Mouse (Mus musculus): ENCODE data around the gene Rnf113a2.

Gene Rnf113a2

DNA sequence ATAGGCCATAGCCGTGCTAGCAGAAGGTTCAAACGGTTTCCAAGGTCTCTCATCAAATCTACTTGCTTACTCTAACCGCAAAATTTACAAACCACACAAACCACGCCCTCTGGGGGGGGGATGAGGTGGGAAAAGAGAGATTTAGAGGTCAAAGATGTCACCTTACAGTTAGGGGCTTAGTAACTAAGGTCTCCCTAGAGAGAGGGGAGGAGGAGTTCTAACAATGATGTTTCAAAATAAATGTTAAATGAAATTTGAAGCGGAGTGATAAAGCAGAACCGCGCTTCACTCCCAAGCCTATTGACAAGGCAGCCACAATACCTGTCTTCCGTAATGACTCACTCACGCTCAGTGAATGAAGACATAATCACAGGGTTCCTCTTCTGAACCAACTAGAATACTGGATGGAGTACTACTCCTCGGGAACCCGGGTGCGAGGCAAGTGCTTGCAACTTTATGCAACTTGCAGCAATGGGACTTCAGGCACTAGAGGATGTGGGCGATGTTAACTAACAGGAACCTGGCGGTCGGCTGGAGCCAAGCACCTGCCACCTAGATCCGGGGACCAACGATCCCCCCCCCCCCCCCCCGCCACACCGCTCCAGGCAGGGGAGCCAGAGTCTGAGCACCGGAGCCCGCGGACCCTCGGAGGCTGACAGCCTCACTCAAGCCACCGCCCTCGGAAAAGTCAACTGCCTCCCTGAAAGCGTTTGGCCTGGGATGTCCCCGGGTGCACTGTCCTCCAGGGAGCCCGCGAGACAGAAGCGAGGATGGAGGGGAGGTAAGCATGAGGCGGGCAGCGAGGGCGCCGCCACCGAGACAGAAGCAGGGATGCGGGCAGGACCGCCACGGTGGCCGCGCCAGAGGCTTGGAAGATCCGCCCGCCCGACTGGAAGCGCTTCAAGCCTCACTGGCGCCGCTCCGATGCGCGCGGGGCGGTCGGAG lies 8.8 kb upstream of the Rnf113a2 start:
- DNase-seq (ENCODE audit: low spot score) = peak; percentile 17

DNA sequence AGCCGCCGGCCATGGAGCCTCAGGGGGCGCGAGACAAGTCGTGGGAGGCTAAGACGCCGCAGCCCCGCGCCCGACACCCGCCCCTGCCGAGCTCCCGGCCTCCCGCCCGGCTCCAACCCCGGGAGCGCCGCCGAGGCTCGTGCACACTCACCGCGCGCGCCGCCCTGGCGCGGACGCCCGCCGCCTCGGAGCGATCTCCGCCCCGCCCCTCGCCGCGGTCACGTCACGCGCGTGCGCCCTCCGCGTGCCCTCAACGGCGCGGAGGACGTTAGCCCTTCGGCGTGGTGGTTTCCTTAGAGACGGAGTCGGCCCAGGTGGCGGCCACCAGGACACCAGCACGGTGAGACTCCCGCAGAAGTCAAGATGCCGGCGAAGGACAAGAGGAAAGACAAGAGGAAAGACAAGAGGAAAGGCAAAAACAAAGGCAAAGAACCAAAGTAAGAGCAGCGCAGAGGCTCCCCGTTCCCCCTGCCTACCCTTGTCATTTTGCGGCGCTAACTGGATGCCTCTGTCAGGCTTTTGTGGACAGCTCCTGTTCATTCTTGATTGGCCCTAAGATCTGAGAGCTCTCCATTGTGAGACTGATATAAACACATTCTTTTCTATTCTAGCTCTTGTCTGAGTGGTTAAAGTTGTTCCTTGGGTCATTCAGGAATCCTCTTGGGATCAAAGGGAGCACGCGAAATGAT lies 8.0 kb upstream of the Rnf113a2 start, which contains the start of the genes Entpd5 and Bbof1:
Gene Entpd5, minus strand, starts transcription at position 211 of the 689 bp plus-strand sequence.
Gene Bbof1, plus strand, starts transcription at position 253 of the 689 bp plus-strand sequence.
- DNase-seq (ENCODE audit: low spot score) = peak; percentile 90

DNA sequence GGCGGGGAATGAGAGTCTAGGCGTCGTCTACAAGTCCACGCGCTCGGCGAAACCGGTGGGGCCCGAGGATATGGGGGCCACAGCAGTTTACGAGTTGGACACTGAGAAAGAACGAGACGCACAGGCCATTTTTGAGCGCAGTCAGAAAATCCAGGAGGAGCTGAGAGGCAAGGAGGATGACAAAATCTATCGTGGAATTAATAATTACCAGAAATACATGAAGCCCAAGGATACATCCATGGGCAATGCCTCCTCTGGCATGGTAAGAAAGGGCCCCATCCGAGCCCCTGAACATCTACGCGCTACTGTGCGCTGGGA lies 568 bp downstream of the Rnf113a2 start:
- no peak for DNase-seq (ENCODE audit: low spot score)

DNA sequence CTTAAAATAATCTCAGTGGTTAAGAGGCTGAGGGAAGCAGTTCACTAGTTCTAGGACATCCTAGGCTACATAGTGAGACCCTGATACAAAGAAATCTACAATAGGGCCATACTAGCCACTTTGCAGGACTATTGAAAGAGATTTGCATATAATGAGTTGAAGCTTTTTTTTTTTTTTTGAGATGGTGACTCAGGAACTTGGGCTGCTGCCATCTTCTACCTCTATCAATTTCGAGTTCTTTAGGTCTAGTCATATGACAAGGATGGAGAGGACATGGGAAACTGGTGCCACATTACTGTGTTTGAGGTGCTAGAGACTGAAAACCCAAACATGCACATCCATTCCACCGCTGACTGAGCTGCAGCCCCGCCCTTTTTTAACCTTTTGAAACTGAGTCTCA lies 7.0 kb downstream of the Rnf113a2 start:
- DNase-seq (ENCODE audit: low spot score) = no peak

DNA sequence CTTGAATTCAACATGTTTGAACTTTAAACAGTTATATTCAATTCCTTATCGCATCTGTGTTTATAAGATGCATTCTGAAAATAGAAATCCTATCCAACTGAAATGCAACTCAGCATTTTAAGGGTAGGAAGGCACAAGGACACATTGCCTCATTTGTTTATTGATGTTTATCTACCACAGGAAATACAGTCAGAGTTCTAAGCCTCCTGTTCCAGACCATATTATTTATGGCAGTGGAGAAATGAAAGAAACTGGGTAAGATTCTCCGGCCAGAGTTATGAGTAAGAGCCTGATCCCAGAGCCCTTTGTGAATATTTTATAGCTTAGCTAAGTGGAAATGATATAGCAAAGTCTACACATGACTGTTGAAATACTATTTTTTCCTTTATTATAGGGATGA lies 12.8 kb downstream of the Rnf113a2 start:
- no peak for DNase-seq (ENCODE audit: low spot score)

DNA sequence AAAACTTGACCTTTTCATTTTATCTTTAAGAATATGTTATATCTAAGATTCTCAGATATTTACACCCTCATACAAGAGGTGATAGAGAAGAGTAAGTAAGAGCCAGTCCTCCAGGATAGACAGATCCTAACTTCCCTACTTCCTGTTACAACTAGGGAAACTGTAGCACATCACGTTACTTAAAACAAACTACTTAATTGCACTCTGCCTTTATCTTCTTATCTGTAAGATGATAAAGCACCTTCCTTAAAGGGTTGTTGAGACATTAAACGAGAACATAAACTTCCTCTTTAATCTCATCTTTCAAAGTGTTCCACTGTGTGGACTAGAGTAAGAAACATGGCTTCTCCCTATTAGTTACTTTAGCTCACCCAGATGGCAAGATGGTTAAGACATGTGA lies 21.7 kb downstream of the Rnf113a2 start:
- DNase-seq (ENCODE audit: low spot score) = no peak

DNA sequence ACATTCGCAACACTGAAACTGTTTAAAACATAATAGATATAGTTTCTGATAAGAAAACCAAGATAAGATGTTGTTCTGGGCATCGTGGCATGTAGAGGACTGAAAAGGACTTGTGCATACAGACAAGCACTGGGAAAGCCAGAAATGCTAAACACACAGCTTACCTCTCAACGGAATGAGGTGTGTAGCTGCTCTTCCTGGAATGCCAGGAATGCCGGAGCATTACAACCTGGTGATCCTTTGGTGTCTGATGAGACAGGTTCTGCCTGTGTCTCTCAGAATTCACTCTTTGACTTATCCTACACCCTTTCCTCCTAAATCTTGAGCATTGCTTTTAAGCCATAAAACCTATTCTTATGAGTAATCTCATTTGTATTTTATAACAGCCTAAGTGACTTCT lies 25.5 kb downstream of the Rnf113a2 start:
- DNase-seq (ENCODE audit: low spot score) = no peak

DNA sequence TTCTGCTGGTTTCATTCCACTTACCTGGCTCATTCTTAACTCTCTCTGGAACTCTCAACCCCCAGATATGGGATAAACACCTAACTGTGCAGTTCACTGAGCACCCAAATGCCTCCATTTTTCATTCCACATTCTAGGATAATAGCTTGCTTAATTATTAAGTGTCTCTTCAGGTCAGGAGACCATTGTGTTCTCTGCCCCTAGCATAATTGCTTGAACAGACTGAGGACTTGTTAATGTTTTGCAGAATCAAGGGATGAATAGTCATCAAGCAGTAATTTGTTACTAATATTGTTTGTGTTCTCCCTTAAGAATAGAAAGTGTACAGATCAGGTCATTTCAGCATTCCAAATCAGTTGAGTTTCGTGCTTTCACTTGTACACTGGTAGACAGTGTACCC lies 30.4 kb downstream of the Rnf113a2 start:
- DNase-seq (ENCODE audit: low spot score) = no peak

DNA sequence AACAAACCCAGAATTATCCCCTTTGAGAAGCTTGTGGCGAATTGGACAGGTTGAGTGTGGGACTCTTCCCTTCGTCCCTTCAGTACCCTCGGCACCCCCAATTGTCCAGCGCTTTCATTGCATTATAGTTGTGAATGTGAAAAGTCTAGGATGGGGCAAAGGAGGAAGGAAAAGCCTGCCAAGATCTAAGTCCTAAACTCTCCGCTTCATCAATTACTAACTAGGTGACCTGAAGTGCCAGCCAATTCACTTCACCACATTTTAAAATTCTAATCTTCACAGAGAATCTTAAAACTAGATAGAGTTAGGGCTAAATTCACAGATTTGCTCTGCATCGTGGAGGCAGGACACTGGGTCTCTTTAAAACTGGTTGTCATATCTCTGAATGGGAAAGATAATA lies 31.2 kb downstream of the Rnf113a2 start:
- DNase-seq (ENCODE audit: low spot score) = no peak

DNA sequence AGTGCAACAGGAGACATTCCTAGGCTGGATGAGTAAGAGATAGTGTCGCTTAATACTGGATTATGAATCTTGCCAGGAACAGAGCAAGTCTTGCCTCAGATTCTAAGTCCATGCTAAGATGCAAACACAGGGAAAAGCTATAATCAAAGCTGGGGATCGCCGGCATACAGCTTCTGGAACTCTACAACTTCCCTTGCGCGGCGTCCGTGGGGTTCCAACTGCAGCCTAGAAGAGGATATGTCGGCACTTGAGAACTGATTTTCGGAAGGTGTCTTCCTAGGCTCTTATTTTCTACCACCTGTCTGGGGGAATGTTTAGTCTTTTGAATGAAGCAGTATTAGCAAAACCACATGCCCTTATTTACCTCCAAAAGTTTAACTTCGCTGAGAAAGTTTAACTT lies 32.9 kb downstream of the Rnf113a2 start:
- no peak for DNase-seq (ENCODE audit: low spot score)

DNA sequence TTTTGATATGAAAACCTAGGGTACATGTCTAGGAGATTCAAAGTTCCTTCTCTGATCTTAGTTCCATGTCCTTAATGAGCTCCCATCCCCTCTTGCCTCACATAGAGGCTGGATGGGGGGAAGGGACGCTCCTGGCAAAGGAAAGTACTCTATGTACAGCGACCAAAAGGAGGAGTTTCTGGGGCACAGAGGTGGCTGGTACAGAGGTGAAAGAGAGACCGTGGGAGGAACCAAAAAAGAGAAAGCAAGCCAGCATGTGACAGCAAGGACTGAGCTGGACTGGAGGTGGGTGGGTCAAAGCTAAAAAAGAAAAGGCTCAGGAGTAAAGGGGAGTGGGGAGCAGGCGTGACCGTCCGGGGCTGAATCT lies 33.3 kb downstream of the Rnf113a2 start:
- DNase-seq (ENCODE audit: low spot score) = peak; percentile 53

DNA sequence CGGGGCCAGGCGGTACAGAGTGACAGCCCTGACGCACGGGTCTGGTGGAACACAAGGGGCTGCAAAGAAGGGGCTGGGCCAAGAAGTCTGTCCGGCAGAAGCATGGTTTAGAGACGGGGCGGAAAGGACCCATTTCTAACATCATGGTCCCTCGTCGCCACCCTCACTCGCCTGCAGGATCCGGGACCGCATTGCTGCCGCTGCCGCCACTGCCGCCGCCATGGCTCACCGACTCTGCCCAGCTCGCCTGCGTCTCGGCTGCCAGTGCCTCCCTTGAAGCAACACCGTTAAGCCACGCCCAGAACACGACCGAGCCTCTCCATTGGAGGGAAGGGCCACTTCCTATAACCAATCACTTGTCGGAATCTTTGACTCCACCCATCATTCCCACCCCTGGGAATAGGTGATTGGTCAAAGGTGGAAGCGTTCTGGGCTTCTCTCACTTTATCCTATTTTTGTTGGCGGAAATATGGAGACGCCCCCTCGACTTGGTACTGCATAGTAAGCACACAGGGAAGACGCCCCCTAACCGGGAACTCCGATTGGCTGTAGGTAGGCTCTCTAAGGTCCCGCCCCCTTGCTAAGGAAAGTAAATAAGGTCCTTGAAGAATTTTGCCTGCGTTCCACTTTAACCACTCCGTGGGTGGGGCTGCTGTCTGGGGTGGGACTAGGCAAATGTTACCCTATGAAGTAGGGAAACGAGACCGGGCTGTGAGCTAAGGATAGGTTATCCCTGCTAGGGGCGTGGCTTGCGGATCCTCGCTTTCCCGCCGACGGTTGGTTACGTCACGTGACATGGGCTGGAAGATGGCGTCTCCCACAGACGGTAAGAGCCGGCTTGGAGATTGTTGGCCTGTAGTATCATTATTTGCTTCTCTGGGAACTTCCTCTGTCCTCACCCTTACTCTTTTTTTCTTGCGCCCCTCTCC lies 34.0 kb downstream of the Rnf113a2 start, which contains the start of the genes Aldh6a1 and Lin52:
Gene Aldh6a1, minus strand, starts transcription at position 287 of the 929 bp plus-strand sequence.
Gene Lin52, plus strand, starts transcription at position 705 of the 929 bp plus-strand sequence.
- peak; percentile 98 for DNase-seq (ENCODE audit: low spot score)

DNA sequence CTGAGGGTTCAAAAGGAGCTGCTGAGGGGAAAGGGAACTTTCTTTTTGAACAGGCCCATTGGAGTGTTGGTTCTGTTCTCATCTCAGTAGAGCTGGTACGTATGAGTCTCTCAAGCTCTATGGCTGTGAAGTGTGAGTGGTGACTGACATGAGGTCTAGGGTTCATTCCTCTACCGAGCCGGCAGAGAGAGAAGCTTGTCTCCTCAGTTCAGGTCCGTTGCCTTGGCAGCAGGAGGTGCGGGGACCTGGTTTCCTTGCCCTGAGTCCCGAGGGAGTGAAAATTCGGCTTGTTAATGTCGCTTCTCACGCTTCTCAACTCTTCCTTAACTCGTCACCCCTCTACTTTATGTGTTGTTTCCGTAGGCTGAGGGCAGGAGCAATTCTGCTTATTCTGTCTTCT lies 34.8 kb downstream of the Rnf113a2 start:
- DNase-seq (ENCODE audit: low spot score) = no peak

DNA sequence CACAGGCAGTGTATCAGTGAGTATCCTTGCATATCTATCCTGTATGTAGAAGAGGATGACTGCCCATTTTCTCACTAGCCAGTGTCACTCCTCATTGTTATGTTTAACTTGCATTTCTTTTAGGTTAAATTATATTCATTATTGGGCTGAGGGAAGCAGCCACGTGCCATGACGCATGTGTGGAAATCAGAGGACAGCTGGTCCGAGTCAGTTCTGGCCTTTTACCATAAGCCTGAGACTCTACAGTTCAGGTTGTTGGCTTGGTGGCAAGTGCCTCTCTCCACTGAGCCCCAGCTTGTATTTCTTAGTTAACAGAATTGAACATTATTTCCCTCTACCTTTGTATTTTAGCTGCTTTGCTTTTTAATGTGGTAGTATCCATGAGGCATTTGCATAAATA lies 39.9 kb downstream of the Rnf113a2 start:
- DNase-seq (ENCODE audit: low spot score) = no peak

DNA sequence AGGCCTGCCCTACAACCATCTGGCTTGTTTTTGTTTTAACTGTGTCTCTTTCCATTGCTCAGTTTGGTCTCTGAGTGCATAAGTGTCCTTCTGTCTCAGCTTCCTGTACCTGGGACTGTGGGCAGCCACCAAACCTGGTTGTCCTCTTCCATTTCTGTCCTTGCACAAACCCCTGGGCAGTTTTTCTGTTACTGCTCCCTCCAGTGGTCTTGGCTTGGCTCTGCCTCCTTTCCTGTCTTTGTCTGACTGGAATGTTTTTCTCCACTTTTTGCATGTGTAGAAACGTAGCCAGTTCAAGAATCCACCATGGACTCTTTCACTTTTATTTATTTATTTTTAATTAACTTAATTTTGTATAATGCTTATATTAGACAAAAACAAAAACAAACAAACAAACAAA lies 42.8 kb downstream of the Rnf113a2 start:
- no peak for DNase-seq (ENCODE audit: low spot score)

DNA sequence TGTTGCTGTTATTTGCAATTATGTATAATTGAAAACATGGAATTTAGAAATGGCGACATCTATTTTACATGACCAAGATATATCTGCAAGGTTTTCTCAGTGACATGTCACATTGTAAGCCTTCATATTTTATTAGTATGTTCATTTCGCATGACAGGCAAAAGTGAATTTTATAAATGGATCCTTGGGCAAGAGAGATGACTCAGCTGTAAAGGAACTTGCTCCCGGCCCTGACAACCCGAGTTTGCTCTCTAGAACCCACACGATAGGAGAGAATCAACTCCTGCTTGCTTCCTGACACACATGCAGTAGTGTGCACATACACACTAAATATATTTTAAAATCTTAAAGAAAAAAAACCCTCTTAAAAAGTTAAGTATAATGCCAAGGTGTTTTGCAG lies 44.4 kb downstream of the Rnf113a2 start:
- no peak for DNase-seq (ENCODE audit: low spot score)

DNA sequence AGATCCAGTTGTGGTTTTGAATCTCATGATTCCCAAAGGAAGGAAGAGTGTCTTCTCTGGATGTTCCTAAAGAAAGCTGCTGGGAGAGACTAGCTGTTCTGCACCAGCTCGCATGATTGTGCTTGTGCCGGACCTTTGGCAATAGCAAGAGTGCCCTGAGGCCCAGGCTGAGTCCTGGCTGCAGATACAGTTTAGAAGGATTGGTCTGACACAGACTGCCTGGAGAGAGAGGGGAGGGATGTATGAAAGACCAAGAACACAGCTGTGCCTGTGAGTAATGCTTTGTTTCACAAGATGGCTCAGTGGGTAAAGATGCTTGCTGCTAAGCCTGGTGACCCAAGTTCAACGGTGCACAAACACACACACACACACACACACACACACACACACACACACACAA lies 45.9 kb downstream of the Rnf113a2 start:
- no peak for DNase-seq (ENCODE audit: low spot score)

Data from urinary bladder, postnatal 14 days (tissue).